Mouse (Mus musculus) MEL (cell line): ENCODE results near the gene Sorl1.

Source experiments
- CTCF ChIP-seq, 3 experiments: IDR thresholded peaks in 2 of 3; conservative IDR thresholded peaks in 1 of 3; 2 replicates each; pipeline ENCODE4 v1.5.1; 2011 to 2012; ENCODE audit warnings: low read length in 3 of 3, low read depth in 2 of 3, mild to moderate bottlenecking in 2 of 3, improper control_type of control experiment in 1 of 3, inconsistent platforms in 1 of 3, mixed read lengths in 1 of 3, moderate library complexity in 1 of 3; ENCODE audit not compliant: control insufficient read depth in 1 of 3, insufficient read depth in 1 of 3, poor library complexity in 1 of 3, severe bottlenecking in 1 of 3
- GABPA ChIP-seq: IDR thresholded peaks from 2 replicates; pipeline ENCODE4 v1.6.1; 2012; ENCODE audit warnings: low read depth, mild to moderate bottlenecking, inconsistent platforms, low read length, improper control_type of control experiment, moderate library complexity
- GATA1 ChIP-seq: IDR thresholded peaks from 2 replicates; pipeline ENCODE4 v1.6.1; 2011; ENCODE audit warnings: low read depth, low read length, improper control_type of control experiment
- KAT2A ChIP-seq: conservative IDR thresholded peaks from 2 replicates; pipeline ENCODE4 v1.6.1; 2012; ENCODE audit warnings: low read depth, low read length, improper control_type of control experiment, inconsistent platforms
- MAZ ChIP-seq: IDR thresholded peaks from 2 replicates; pipeline ENCODE4 v1.6.1; 2012; ENCODE audit warnings: low read depth, mild to moderate bottlenecking, inconsistent platforms, low read length, improper control_type of control experiment
- MEF2A ChIP-seq: IDR thresholded peaks from 2 replicates; pipeline ENCODE4 v1.6.1; 2014; ENCODE audit warnings: low read depth, mild to moderate bottlenecking, inconsistent platforms, low read length, improper control_type of control experiment; ENCODE audit not compliant: poor library complexity, insufficient replicate concordance, severe bottlenecking; ENCODE audit errors: extremely low read depth
- MXI1 ChIP-seq: IDR thresholded peaks from 2 replicates; pipeline ENCODE4 v1.6.1; 2011; ENCODE audit warnings: mild to moderate bottlenecking, low read depth, low read length, improper control_type of control experiment
- NRF1 ChIP-seq: IDR thresholded peaks from 2 replicates; pipeline ENCODE4 v1.6.1; 2014; ENCODE audit warnings: low read depth, mild to moderate bottlenecking, inconsistent platforms, low read length, improper control_type of control experiment, moderate library complexity; ENCODE audit not compliant: poor library complexity, insufficient read depth, severe bottlenecking
- POLR2A ChIP-seq, 2 experiments: IDR thresholded peaks; 2 replicates each; pipeline ENCODE4 v1.6.1; 2011 to 2012; ENCODE audit warnings: low read length in 2 of 2, mild to moderate bottlenecking in 2 of 2, control low read depth in 1 of 2, improper control_type of control experiment in 1 of 2, low read depth in 1 of 2, moderate library complexity in 1 of 2; ENCODE audit not compliant: control insufficient read depth in 1 of 2, insufficient read depth in 1 of 2, poor library complexity in 1 of 2
- POLR2AphosphoS2 ChIP-seq: IDR thresholded peaks from 2 replicates; pipeline ENCODE4 v1.6.1; 2011; ENCODE audit warnings: low read length, improper control_type of control experiment
- TAL1 ChIP-seq: IDR thresholded peaks from 2 replicates; pipeline ENCODE4 v1.6.1; 2012; ENCODE audit warnings: mild to moderate bottlenecking, inconsistent platforms, low read length, moderate library complexity, mixed read lengths
- TCF12 ChIP-seq: IDR thresholded peaks from 2 replicates; pipeline ENCODE4 v1.6.1; 2014; ENCODE audit warnings: low read depth, mild to moderate bottlenecking, inconsistent platforms, low read length, improper control_type of control experiment, moderate library complexity

- TF ChIP-seq MXI1 (no peak), POLR2A (IDR thresholded peaks at IDR 0.05; ENCODE audit: control insufficient read depth in 1 of 2, insufficient read depth in 1 of 2, low read depth in 1 of 2, low read length in 2 of 2, poor library complexity in 1 of 2) (no peak), CTCF (IDR thresholded peaks at IDR 0.05 in 2 of 3, conservative IDR thresholded peaks at IDR 0.05 in 1 of 3; ENCODE audit: control insufficient read depth in 1 of 3, insufficient read depth in 1 of 3, low read depth in 2 of 3, low read length in 3 of 3, poor library complexity in 1 of 3, severe bottlenecking in 1 of 3) (no peak), KAT2A (no peak), GABPA (no peak), GATA1 (no peak), MEF2A (no peak), POLR2AphosphoS2 (no peak), TAL1 (no peak), TCF12 (no peak), NRF1 (no peak), MAZ (no peak)
Measured at GRCm38 (mm10) chr9:41935979-41936378, 188.1 kb downstream of the Sorl1 start.
